Mouse (Mus musculus): ENCODE measurements around the gene Ak3.

Ak3 gene

DNA sequence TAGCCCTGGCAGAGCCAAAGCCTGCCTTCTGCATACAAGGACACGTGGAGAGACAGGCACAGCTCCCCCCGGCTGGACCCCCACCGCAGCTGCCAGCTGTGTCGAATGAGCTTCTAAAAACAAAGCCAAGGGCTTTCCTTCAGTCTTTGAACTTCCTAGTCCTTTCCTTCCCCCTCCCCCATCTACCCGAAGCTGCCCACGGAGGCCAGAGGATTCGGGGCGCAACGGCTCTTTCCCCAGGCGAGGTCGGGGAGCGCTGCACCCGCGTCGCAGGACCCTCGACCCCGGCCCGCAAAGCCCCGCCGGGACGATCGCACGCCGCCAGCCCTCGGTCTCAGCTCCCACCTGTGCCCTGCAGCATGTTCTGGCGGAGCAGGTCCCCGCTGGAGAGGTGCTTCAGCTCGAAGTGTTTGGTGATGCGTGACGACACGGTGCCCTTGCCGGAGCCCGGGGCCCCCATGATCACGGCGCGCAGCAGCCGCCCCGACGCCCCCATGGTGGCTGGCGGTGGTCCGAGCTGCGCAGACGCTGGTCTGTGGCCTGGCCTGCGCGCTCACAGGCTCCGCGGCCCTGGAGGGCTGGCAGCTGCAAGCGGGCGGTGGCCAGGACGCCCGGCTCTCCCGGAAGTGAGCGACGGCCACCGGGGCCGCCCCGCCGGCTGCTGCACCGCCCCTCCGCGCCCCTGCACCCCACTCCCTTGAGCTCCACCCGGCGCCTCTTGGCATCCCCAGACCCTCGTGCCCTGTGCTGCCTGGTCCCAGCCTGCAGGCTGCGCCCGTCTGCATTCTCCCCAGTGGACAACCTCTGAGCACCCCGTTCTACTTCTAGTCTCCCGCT, at the start of gene Ak3:
Gene Ak3 (minus strand): TSS at position 628 of the 837 bp plus-strand sequence.
- DNase-seq = peak; percentile 71 to 76

DNA sequence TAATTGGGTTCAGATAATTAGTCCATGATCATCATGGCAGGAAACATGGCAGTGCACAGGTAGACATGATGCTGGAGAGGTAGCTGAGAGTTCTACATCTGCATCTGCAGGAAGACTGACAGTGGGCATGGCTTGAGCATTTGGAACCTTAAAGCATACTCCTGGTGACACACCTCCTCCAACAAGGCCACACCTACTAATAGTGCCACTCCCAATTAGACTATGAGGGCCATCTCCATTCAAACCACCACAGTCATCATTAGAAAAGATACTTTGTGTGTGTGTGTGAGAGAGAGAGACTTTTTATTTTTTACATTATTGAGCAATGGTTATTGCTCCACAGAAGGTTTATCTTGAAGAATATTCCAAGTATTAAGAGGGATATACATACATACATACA, 44.4 kb upstream of the Ak3 start:
- no peak for DNase-seq

DNA sequence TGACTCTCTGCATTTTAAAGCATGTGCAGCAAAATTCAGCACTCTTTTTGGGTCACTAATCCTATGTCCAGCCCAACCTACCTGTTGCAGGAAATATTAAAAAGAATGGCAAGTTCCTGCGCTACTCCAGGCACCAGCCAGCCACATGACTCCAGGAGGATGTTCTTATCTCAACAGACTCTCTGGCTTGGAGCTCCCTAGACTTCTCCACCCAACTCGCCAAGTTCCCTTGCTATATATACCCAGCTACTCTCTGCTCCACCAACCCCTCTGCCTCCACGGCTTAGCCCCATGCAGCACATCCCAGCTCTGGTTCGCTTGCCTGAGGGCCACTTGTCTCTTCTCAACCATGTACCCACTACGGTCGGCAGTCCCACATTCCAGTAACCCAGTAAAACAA, 40.9 kb upstream of the Ak3 start:
- no peak for DNase-seq

DNA sequence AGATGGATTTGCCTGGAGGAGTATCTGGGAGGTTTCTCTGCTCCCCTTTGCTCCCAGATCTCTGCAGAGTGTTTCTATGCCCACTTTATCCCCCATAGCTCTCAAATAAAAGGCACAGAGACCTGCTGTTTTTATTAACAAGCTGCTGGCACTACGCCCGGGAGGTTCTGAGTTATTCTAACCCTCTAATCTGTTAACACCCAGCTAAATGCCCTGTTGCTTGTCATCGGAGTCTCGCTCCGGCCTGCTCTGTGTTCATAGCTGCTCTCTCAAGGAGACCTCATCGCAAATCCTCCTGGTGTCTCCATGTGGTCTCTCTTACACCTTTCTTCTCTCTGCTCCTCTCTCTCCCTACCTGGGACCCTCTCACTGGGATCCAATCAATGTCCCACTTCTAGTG, 27.0 kb upstream of the Ak3 start:
- peak in 1 of 2 experiments; percentile 20 for DNase-seq

GRCm38 (mm10) chr19:29069195-29069594, 21.4 kb upstream of the Ak3 start:
- DNase-seq = no peak

- DNase-seq = peak in 1 of 2 experiments; percentile 23
Observed at GRCm38 (mm10) chr19:29066981-29067471, 19.3 kb upstream of the Ak3 start.

GRCm38 (mm10) chr19:29064451-29065102, 16.8 kb upstream of the Ak3 start:
- DNase-seq = peak; percentile 18 to 31

DNA sequence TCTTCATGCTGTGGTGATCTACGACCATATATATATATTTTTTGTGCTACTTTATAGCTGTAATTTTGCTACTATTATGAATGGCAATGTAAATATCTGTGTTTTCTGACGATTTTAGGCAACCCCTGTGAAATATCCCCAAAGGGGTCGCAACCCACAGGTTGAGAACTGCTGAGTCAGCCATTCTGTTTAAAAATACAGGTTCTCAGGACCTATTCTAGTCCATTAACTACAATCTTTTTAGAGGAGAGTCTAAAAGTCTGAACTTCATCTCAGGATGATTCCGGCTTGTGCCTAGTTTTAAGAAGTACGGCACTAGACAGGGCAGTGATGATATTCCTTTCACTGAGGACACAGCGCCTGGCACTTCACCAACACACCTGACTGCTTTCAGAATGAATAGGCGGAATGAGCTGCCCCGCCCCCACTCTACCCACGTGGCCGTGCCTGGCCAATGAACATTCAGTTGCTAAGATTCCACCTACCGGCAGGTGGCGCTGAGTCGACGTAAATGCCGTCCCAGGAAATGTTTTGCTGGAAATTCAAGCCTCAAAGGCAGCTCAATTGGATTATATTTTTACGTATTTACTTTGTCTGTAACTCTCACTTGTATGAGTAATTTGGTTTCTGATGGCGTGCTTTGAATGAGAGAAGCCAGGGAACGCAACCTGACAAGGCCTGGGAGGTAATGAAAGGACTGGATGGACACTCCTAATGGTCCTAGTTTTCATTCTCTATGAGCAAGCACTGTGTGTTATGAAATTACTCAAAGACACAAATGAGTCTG, 16.0 kb upstream of the Ak3 start:
- peak; percentile 96 to 99 for DNase-seq

DNA sequence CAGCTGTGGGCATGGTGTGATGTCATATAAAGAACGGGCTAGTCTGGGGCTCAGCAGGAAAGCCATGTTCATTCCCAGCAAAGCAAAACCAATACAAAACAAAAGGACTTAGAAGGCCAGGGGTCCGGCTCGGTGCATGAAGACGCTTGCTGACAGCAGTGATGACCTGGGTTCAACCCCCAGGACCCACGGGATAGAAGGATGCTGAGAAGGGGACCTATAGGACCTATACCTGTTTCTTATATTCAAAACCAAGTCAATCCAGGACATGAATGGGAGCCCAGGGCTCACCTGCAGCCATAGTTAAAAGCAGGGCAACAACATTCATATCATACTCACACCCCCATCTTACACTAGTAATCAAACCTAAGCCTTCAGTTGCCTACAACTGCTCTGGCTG, 15.2 kb upstream of the Ak3 start:
- DNase-seq = no peak

DNA sequence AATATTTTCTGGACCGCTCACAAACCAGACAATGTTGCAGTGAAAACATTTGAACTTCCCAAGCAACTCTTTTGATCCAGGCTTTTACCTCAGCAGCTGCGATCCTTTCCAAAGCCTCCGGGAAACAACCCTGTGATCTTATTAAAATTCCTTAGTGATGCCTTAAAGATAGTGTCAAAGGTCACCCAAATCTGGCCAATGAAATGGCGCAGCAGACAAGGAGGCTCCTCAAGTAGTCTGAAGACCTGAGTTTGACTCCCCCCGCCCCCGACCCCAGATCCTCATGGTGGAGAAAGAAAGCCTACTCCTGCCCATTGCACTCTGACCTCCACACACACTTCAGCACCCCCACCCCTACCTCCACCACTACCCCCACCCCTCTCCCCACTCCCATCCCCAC, 12.5 kb upstream of the Ak3 start:
- no peak for DNase-seq

- no peak for DNase-seq
Observed at GRCm38 (mm10) chr19:29059688-29060087, 11.9 kb upstream of the Ak3 start.

GRCm38 (mm10) chr19:29058741-29059140, 11.0 kb upstream of the Ak3 start:
- no peak for DNase-seq

- DNase-seq = no peak
Observed at GRCm38 (mm10) chr19:29055469-29055868, 7.7 kb upstream of the Ak3 start.

DNA sequence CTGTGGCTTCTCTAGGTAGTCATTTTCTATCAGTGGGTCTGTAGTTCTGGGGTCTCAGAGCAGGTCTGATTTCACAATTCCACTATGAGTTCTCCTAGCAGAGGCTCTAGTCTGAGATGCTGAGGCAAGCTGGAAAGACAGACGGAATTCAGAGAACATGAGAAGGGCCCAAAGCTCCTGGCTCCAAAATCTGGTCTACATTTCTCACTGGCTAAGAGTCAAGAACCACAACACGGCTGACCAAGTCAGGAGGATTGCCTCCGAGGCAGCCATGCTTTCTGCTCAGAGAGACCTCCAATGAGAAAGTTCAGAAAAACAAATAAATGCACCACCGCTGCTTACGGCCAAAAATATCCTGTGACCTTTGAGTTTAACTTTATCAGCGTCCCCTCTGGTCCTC, 6.8 kb upstream of the Ak3 start:
- no peak for DNase-seq

GRCm38 (mm10) chr19:29052786-29053185, 5.0 kb upstream of the Ak3 start:
- DNase-seq = no peak

DNA sequence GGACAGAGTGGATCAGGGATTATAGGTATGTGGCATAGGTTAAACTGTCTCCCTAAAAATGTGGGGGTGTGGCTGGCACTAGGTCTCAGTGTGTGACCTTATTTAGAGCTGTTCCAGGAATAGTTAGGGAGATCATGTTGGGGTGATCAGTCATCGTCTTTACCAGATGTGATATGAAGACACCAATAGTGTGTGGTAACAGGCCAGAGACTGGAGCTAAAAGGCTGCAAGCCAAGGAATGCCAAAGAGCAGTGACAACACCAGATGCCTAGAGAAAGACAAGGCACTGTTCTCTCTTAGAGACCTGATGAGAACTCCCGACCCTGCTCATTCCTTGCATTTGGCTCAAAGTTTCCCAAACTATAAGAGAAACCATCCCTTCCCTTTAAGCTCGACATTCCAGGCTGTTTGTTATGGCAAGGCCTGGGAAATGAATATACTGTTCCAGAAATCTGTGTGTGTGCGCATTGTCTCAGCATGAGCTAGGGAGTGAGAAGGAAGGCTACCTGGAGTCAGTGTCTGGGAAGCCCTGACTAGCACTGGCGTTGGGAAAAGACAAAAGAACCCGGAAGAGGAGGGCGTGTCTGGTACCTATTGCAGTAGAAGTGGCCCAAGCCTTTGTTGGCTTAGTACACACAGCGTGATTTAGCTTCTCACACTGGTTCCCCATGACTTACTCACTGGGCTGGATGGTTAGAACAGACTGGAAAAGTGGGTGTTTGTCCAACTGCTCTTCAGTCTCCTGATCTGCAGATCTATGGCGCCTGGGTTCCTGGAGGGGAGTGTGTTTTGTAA, 2.6 kb upstream of the Ak3 start:
- no peak for DNase-seq

DNA sequence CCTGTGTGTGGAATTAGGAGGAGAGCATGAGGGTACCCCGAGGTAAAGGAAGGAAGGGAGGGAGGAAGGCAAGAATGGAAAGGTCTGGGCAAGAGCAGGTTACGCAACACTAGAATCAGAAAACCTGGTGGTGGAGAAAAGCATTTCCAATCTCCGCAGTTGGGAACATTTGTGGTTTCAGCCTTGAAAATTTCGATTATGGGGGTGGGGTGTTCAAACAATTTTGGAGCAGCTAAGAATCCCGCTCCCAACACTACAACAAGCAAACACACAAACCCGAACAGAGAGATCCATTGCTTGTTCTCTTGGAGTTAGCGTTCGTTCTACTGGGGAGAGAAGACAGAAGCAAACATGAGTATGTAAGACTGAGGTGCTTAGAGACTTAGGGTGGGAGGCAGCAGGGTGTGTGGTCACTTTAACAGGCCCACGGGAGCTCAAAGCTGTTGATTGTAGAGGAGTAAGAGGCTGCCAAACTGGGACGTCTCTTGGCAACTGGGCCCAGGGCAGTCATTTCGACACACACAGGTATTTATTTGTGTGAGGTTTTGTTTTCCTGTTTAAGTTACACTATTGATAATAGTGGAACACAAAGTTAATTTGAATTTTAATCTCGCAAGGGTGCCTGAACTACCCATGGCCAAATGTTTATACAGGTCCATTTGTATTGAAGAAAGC, 1.8 kb upstream of the Ak3 start:
- DNase-seq = no peak

DNA sequence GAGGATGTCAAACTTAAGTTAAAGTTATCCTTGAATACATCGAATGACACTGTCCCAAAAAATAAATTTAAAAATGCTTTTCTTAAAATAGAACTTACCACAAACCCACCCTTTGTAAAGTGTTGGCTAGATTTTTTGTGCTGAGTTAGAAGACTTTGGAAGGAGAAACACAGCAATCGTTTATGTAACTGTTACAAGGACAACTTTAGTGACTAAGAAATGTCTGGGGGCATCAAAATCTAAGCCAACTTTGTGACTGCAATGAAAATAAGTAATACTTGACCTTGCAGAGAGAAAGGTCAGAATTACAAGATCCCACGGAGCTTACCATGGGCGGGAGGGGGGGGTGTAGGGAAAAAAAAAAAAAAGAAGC, 814 bp downstream of the Ak3 start:
- no peak for DNase-seq

DNA sequence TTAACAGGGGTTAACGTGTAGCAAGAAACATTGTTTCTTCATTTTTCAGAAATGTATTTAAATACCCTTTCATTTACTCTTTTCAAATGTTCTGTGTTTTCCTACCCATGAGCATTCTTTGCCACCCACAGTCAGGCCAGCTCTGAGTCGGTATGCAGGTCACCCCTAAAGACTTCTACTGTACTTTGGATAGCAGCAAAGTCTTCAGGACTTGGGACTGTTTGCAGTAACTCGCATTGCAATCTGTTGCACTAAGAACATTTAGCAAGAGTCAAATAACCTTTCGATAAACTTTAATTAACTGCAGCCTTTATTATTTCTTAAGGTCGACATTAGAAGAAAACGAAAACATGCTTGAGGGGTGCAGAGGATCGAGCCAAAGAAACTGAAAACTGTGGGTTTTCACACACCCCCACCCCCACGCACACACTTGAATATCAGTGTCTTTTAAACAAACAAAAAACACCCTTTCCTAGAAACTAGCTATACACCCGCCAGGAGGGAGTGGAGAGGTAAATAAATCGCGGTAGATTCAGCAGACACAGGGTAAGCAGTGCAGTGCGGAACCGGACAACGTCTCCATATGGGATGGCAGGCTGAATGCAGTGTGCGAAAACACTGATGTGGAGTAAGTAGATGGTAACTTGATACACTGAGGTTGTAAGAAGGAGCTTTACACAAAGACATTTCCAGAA, 1.7 kb downstream of the Ak3 start:
- no peak for DNase-seq

DNA sequence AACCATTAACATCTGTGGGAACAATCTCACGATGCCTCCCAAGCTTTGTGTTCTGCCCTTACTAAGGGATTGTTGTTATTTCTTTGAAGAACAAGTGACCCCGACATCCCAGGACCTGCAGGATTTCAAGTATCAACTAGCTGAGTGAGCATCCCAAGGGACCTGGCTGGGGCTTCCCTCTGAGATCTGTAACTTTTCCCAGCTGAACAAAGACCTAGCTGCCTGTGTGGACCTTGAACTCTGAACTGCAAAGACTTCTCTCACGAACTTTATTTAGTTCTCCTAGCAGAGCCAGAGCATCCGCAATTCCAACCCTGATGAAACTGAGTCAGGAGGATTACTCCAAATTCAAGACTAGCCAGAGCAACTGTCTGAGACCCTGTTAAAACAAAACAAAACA, 2.4 kb downstream of the Ak3 start:
- no peak for DNase-seq

DNA sequence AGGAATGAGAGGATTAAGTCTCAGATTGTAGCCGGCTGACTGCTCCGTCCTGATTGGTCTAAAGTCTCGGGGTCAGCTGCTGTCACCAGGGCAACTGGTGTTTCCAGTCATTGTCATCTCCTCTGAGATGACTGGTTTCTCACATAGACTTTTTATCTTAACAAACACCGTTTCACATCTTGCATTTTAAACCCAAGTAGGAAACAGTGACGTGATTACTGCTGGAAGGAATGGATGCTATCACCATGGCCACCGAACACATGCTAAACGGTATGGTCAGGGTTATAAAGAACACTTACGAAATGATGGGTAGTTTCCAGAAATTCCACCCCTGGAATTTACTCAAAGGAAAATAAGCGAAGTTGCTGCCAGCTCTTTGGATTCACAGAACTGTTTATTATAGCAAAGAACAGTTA, 3.4 kb downstream of the Ak3 start:
- DNase-seq = no peak

All from cerebellum, postnatal 14 days (tissue).